Mouse (Mus musculus) MEL (cell line): ENCODE measurements around the gene Tnfrsf23. TPM values are rescaled to one million over a fixed set of nuclear protein-coding genes. Genes with fewer than 3 reads are reported as not detected.

ENCODE experiments used
- DNase-seq: peaks from one replicate; pipeline ENCODE4 v3.0.0; 2011; ENCODE audit warnings: low read depth, low spot score
- H3K27ac ChIP-seq: 2 replicates; pipeline ENCODE4 v1.5.1; 2012; ENCODE audit warnings: low read depth, mild to moderate bottlenecking, control low read depth, low read length, moderate library complexity; ENCODE audit not compliant: control insufficient read depth
- H3K27me3 ChIP-seq, 2 experiments: fragments of 150-350 bp in 1 of 2; sonication (generic) in 1 of 2; 2 replicates each; pipeline ENCODE4 v1.6.1; 2012; ENCODE audit warnings: low read length in 2 of 2, mild to moderate bottlenecking in 2 of 2, improper control_type of control experiment in 1 of 2, moderate library complexity in 1 of 2; ENCODE audit not compliant: insufficient read depth in 2 of 2, control insufficient read depth in 1 of 2
- H3K36me3 ChIP-seq, 2 experiments: 2 replicates each; pipeline ENCODE4 v1.6.1; 2012 to 2014; ENCODE audit warnings: low read length in 2 of 2, improper control_type of control experiment in 1 of 2, inconsistent platforms in 1 of 2, mild to moderate bottlenecking in 1 of 2; ENCODE audit not compliant: insufficient read depth in 2 of 2, control insufficient read depth in 1 of 2
- H3K4me1 ChIP-seq, 2 experiments: fragments of 150-350 bp in 1 of 2; sonication (generic) in 1 of 2; 2 replicates each; pipeline ENCODE4 v1.6.1; 2012; ENCODE audit warnings: low read length in 2 of 2, improper control_type of control experiment in 1 of 2, mild to moderate bottlenecking in 1 of 2; ENCODE audit not compliant: insufficient read depth in 2 of 2, control insufficient read depth in 1 of 2
- H3K4me3 ChIP-seq, 2 experiments: fragments of 150-350 bp in 1 of 2; sonication (generic) in 1 of 2; 2 replicates each; pipeline ENCODE4 v1.5.1; 2012; ENCODE audit warnings: low read depth in 2 of 2, low read length in 2 of 2, mild to moderate bottlenecking in 2 of 2, moderate library complexity in 2 of 2, control low read depth in 1 of 2, improper control_type of control experiment in 1 of 2; ENCODE audit not compliant: control insufficient read depth in 1 of 2, insufficient read depth in 1 of 2
- H3K79me2 ChIP-seq: 2 replicates; pipeline ENCODE4 v1.6.1; 2012; ENCODE audit warnings: mild to moderate bottlenecking, low read length, moderate library complexity; ENCODE audit not compliant: control insufficient read depth, poor library complexity, insufficient read depth
- H3K9ac ChIP-seq: 2 replicates; pipeline ENCODE4 v1.6.1; 2012; ENCODE audit warnings: low read depth, mild to moderate bottlenecking, control low read depth, low read length, moderate library complexity; ENCODE audit not compliant: control insufficient read depth, poor library complexity, severe bottlenecking
- H3K9me3 ChIP-seq: fragments of 150-350 bp; sonication (generic); replicated peaks from 2 replicates; pipeline ENCODE4 v1.6.1; 2012; ENCODE audit warnings: mild to moderate bottlenecking, low read length, improper control_type of control experiment, moderate library complexity; ENCODE audit not compliant: insufficient read depth
- BHLHE40 ChIP-seq: IDR thresholded peaks from 2 replicates; pipeline ENCODE4 v1.6.1; 2012; ENCODE audit warnings: low read depth, mild to moderate bottlenecking, inconsistent platforms, low read length, improper control_type of control experiment, borderline replicate concordance
- CHD1 ChIP-seq: IDR thresholded peaks from 2 replicates; pipeline ENCODE4 v1.6.1; 2012; ENCODE audit warnings: low read depth, mild to moderate bottlenecking, inconsistent platforms, low read length, improper control_type of control experiment
- CTCF ChIP-seq, 3 experiments: IDR thresholded peaks in 2 of 3; conservative IDR thresholded peaks in 1 of 3; 2 replicates each; pipeline ENCODE4 v1.5.1; 2011 to 2012; ENCODE audit warnings: low read length in 3 of 3, low read depth in 2 of 3, mild to moderate bottlenecking in 2 of 3, improper control_type of control experiment in 1 of 3, inconsistent platforms in 1 of 3, mixed read lengths in 1 of 3, moderate library complexity in 1 of 3; ENCODE audit not compliant: control insufficient read depth in 1 of 3, insufficient read depth in 1 of 3, poor library complexity in 1 of 3, severe bottlenecking in 1 of 3
- ETS1 ChIP-seq: IDR thresholded peaks from 2 replicates; pipeline ENCODE4 v1.6.1; 2012; ENCODE audit warnings: low read depth, mild to moderate bottlenecking, inconsistent platforms, low read length, improper control_type of control experiment, moderate library complexity
- GATA1 ChIP-seq: IDR thresholded peaks from 2 replicates; pipeline ENCODE4 v1.6.1; 2011; ENCODE audit warnings: low read depth, low read length, improper control_type of control experiment
- HCFC1 ChIP-seq: IDR thresholded peaks from 2 replicates; pipeline ENCODE4 v1.6.1; 2012; ENCODE audit warnings: low read depth, mild to moderate bottlenecking, inconsistent platforms, low read length, improper control_type of control experiment, moderate library complexity
- KAT2A ChIP-seq: conservative IDR thresholded peaks from 2 replicates; pipeline ENCODE4 v1.6.1; 2012; ENCODE audit warnings: low read depth, low read length, improper control_type of control experiment, inconsistent platforms
- MAFK ChIP-seq: IDR thresholded peaks from 2 replicates; pipeline ENCODE4 v1.6.1; 2011; ENCODE audit warnings: low read depth, mild to moderate bottlenecking, low read length, improper control_type of control experiment, borderline replicate concordance
- MAX ChIP-seq: IDR thresholded peaks from 2 replicates; pipeline ENCODE4 v1.6.1; 2011; ENCODE audit warnings: low read length, improper control_type of control experiment
- MYB ChIP-seq: IDR thresholded peaks from 2 replicates; pipeline ENCODE4 v1.6.1; 2011; ENCODE audit warnings: mild to moderate bottlenecking, low read depth, low read length, improper control_type of control experiment
- NRF1 ChIP-seq: IDR thresholded peaks from 2 replicates; pipeline ENCODE4 v1.6.1; 2014; ENCODE audit warnings: low read depth, mild to moderate bottlenecking, inconsistent platforms, low read length, improper control_type of control experiment, moderate library complexity; ENCODE audit not compliant: poor library complexity, insufficient read depth, severe bottlenecking
- RCOR1 ChIP-seq: IDR thresholded peaks from 2 replicates; pipeline ENCODE4 v1.6.1; 2012; ENCODE audit warnings: low read depth, mild to moderate bottlenecking, inconsistent platforms, low read length, improper control_type of control experiment
- SMC3 ChIP-seq: IDR thresholded peaks from 2 replicates; pipeline ENCODE4 v1.6.1; 2011; ENCODE audit warnings: low read depth, low read length, improper control_type of control experiment
- TAL1 ChIP-seq: IDR thresholded peaks from 2 replicates; pipeline ENCODE4 v1.6.1; 2012; ENCODE audit warnings: mild to moderate bottlenecking, inconsistent platforms, low read length, moderate library complexity, mixed read lengths
- TBP ChIP-seq: IDR thresholded peaks from 2 replicates; pipeline ENCODE4 v1.8.0; 2011; ENCODE audit warnings: low read depth, low read length, improper control_type of control experiment
- TCF12 ChIP-seq: IDR thresholded peaks from 2 replicates; pipeline ENCODE4 v1.6.1; 2014; ENCODE audit warnings: low read depth, mild to moderate bottlenecking, inconsistent platforms, low read length, improper control_type of control experiment, moderate library complexity
- UBTF ChIP-seq: IDR thresholded peaks from 2 replicates; pipeline ENCODE4 v1.6.1; 2012; ENCODE audit warnings: low read depth, mild to moderate bottlenecking, inconsistent platforms, low read length, improper control_type of control experiment, moderate library complexity, borderline replicate concordance; ENCODE audit not compliant: insufficient read depth
- ZNF384 ChIP-seq: IDR thresholded peaks from 2 replicates; pipeline ENCODE4 v1.6.1; 2012; ENCODE audit warnings: low read depth, mild to moderate bottlenecking, inconsistent platforms, low read length, improper control_type of control experiment
- polyA plus RNA-seq, 2 experiments: library from polyadenylated mRNA; stranded (reverse) in 1 of 2; unstranded in 1 of 2; fragments of >175 nt in 1 of 2; fragments of >200 nt in 1 of 2; gene quantifications; 2 replicates each; pipeline versions ENCODE4 v1.2.1 to v1.2.4; 2012; ENCODE audit warnings: low replicate concordance in 2 of 2, low read depth in 1 of 2; ENCODE audit not compliant: insufficient read length in 2 of 2, insufficient read depth in 1 of 2, missing spikeins in 1 of 2
- total RNA-seq: library from RNA; depleted of rRNA; stranded (reverse); fragments of 300-350 nt; gene quantifications from 2 replicates; pipeline ENCODE4 v1.2.3, GENCODE M21; 2012

Gene Tnfrsf23
- total and polyA plus RNA-seq, 3 experiments = not detected

GRCm38 (mm10) chr7:143629501-143629900 is 56.2 kb downstream of the Tnfrsf23 start:
- no peaks in the 10 kb centered on the region for H3K9me3 ChIP-seq
- no peaks in the 10 kb centered on the region for H3K79me2 ChIP-seq
- peaks cover 0 to 17% of the 10 kb centered on the region in 2 experiments; a peak in 2 of 4 replicates for H3K36me3 ChIP-seq
- peaks cover 1 to 21% of the 10 kb centered on the region in 2 experiments for H3K4me1 ChIP-seq
- H3K27ac ChIP-seq = no peak overlapping the region
- H3K27me3 ChIP-seq = no peaks in the 10 kb centered on the region
- DNase-seq = no peak
- no peak overlapping the region for H3K9ac ChIP-seq
- H3K4me3 ChIP-seq = no peak overlapping the region
- TF ChIP-seq BHLHE40 (no peak), TAL1 (no peak), CTCF (IDR thresholded peaks at IDR 0.05 in 2 of 3, conservative IDR thresholded peaks at IDR 0.05 in 1 of 3; ENCODE audit: control insufficient read depth in 1 of 3, insufficient read depth in 1 of 3, low read depth in 2 of 3, low read length in 3 of 3, poor library complexity in 1 of 3, severe bottlenecking in 1 of 3) (no peak), MAFK (no peak), KAT2A (no peak), MAX (no peak), UBTF (no peak), ETS1 (no peak), MYB (no peak), RCOR1 (no peak)

GRCm38 (mm10) chr7:143628540-143628939 is 57.1 kb downstream of the Tnfrsf23 start, which contains the start of gene Tnfrsf26:
Gene Tnfrsf26 (minus strand): TSS chr7:143628722.
- no peaks in the 10 kb centered on the region for H3K9me3 ChIP-seq
- peaks cover 0 to 19% of the 10 kb centered on the region in 2 experiments; a peak in 2 of 4 replicates for H3K36me3 ChIP-seq
- peaks cover 3 to 22% of the 10 kb centered on the region in 2 experiments for H3K4me1 ChIP-seq
- TF ChIP-seq SMC3 (no peak), ETS1 (peak; percentile 42; the same call in 1 of the 2 replicates)
- H3K79me2 ChIP-seq = no peaks in the 10 kb centered on the region
- H3K4me3 ChIP-seq = peak within 1 kb of the TSS; percentile 19 to 31
- no peak for DNase-seq
- H3K9ac ChIP-seq = peak within 1 kb of the TSS; percentile 40
- H3K27me3 ChIP-seq = no peaks in the 10 kb centered on the region
- H3K27ac ChIP-seq = peak within 1 kb of the TSS; percentile 30

- no peaks in the 10 kb centered on the region for H3K27me3 ChIP-seq
- no peaks in the 10 kb centered on the region for H3K9me3 ChIP-seq
- H3K9ac ChIP-seq = peak overlapping the region; percentile 40
- H3K79me2 ChIP-seq = no peaks in the 10 kb centered on the region
- H3K4me1 ChIP-seq = peaks cover 3 to 22% of the 10 kb centered on the region in 2 experiments
- peak overlapping the region; percentile 19 to 31 for H3K4me3 ChIP-seq
- peaks cover 0 to 19% of the 10 kb centered on the region in 2 experiments; a peak in 2 of 4 replicates for H3K36me3 ChIP-seq
- H3K27ac ChIP-seq = peak overlapping the region; percentile 30
- peak; percentile 63 for DNase-seq
- TF ChIP-seq RCOR1 = no peak
- no peak for TF ChIP-seq NRF1
- peak; percentile 44 for TF ChIP-seq GATA1
- TF ChIP-seq ETS1 = peak; percentile 5; the same call in 1 of the 2 replicates
- TF ChIP-seq ZNF384 = peak; percentile 96
- 0 out of 2 replicates have a peak, but pooled peaks have one; percentile 53 for TF ChIP-seq HCFC1
- TF ChIP-seq TBP = 0 out of 2 replicates have a peak, but pooled peaks have one; percentile 39
- TF ChIP-seq CHD1 = no peak
- 0 out of 2 replicates have a peak, but pooled peaks have one; percentile 8 for TF ChIP-seq TCF12
These were observed 58.0 kb downstream of the Tnfrsf23 start for GRCm38 (mm10) chr7:143627555-143628286.
